Mouse (Mus musculus) spleen, adult 2 months (tissue): ENCODE results near the gene Tmem63b. TPM values are rescaled to one million over a fixed set of nuclear protein-coding genes. Genes with fewer than 3 reads are reported as not detected.

Experiments
- DNase-seq, 2 experiments: peaks; one replicate each; pipeline versions ENCODE4 v3.0.0 to v3.0.0-alpha.2; 2012 to 2021; ENCODE audit warnings: low spot score in 2 of 2, low read depth in 1 of 2
- H3K27ac ChIP-seq: fragments of 200-500 bp; 2 replicates; pipeline ENCODE4 v1.5.1; 2012; ENCODE audit warnings: low read length, inconsistent platforms; ENCODE audit not compliant: insufficient read depth
- H3K27me3 ChIP-seq: fragments of 200-500 bp; 2 replicates; pipeline ENCODE4 v1.6.1; 2012; ENCODE audit warnings: mild to moderate bottlenecking, moderate library complexity, low read length, inconsistent platforms; ENCODE audit not compliant: control insufficient read depth, insufficient read depth
- H3K36me3 ChIP-seq: fragments of 200-500 bp; 2 replicates; pipeline ENCODE4 v1.6.1; 2012; ENCODE audit warnings: mild to moderate bottlenecking, low read length, inconsistent platforms; ENCODE audit not compliant: control insufficient read depth, insufficient read depth
- H3K4me1 ChIP-seq: fragments of 200-500 bp; 2 replicates; pipeline ENCODE4 v1.6.1; 2011; ENCODE audit warnings: inconsistent platforms; ENCODE audit not compliant: control insufficient read depth, insufficient read depth, insufficient read length
- H3K4me3 ChIP-seq: fragments of 200-500 bp; 2 replicates; pipeline ENCODE4 v1.5.1; 2011; ENCODE audit warnings: mild to moderate bottlenecking, inconsistent platforms; ENCODE audit not compliant: insufficient read depth, insufficient read length; ENCODE audit errors: extremely low read depth
- CTCF ChIP-seq: fragments of 200-500 bp; IDR thresholded peaks from 2 replicates; pipeline ENCODE4 v1.5.1; 2011; ENCODE audit warnings: mild to moderate bottlenecking, inconsistent platforms; ENCODE audit not compliant: insufficient read depth, insufficient read length, insufficient replicate concordance; ENCODE audit errors: extremely low read depth
- POLR2A ChIP-seq: fragments of 200-500 bp; IDR thresholded peaks from 2 replicates; pipeline ENCODE4 v1.6.1; 2011; ENCODE audit warnings: low read depth, low read length, inconsistent platforms
- whole genome bisulfite sequencing: fragments of 180-500 bp; shearing (Covaris S2); methylation state at CpG from one replicate; pipeline ENCODE4 v1.1.7; 2018; 5-methylcytosine and 5-hydroxymethylcytosine counted together
- polyA plus RNA-seq: library from polyadenylated mRNA; depleted of rRNA; stranded (reverse); fragments of >200 nt; gene quantifications from 2 replicates; pipeline ENCODE4 v1.2.3, GENCODE M21; 2012

Gene Tmem63b
- polyA plus RNA-seq, 1 experiment: 27.4 TPM

DNA sequence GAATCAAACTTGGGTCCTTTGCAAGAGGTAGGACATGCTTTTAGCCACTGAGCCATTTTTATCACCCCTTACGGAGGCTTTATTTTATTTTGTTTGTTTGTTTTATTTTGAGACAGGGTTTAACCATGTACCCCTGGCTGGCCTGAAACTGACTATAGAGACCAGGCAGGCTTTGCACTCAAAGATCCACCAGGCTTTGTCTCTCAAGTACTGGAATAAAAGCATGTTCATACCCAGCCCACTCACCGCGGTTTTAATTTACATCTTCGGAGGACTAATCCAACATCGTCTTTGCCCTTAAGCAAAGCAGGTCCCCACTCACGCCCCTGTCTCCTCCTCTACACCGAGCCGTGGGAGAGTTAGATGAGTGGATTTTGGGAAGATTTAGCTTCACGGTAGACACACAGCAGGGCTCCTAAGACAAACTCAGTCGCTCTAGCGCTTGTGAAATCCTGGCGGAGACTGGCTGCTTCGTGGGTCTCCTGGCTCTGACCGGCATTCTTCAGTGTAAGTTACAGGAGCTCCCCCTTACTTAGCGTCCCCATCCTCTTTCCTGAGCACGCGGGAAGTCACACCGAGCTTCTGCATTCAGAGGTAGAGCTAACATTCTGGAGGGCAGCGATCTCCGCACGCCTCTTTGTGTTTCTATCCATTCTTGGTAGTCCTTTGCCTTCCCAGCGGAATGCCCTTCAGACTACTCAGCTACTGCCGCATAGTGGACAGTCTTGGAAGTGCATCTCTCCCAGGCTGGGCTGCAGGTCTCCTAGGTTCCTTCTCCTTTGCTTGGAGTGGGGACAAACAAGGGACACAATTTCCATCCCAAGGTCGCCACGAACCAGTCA is 37.2 kb upstream of the Tmem63b start:
- peak in 1 of 2 experiments; percentile 60 for DNase-seq
- 9% methylated on average over 25 of the region's 25 CpGs for WGBS

DNA sequence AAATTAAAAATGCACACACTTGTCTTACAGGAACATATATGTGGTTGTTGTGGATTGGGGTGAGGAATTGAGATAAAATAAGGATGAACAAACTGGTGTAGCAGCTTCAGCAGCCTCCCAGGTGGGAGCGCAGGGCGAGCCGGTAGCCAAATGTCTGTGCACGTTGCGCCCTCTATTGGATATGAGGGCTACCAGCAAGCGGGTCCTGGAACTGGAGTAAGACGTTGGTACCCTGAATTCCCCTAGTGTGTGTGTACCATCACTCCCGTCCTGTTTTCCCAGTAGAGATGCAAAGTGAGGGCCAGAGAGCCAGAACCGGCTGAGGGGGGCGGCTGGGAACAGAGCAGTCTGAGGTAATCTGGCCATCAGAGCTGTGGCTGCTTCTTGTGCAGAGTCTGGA is 31.6 kb upstream of the Tmem63b start:
- no peaks in the 10 kb centered on the region for H3K36me3 ChIP-seq
- H3K27me3 ChIP-seq: no peaks in the 10 kb centered on the region
- TF ChIP-seq CTCF (peak; percentile 77; the same call in 1 of the 2 replicates), POLR2A (no peak)
- 4% methylated on average over 10 of the region's 10 CpGs for WGBS
- H3K4me1 ChIP-seq: no peaks in the 10 kb centered on the region
- no peak overlapping the region for H3K27ac ChIP-seq
- peak; percentile 21 to 67 for DNase-seq
- no peak overlapping the region for H3K4me3 ChIP-seq

More for the DNA sequence above, 37.2 kb upstream of the Tmem63b start:
- H3K4me1 ChIP-seq: no peaks in the 10 kb centered on the region
- H3K36me3 ChIP-seq: no peaks in the 10 kb centered on the region
- peak overlapping the region; percentile 36; the same call in 1 of the 2 replicates for H3K4me3 ChIP-seq
- TF ChIP-seq POLR2A (no peak), CTCF (peak; percentile 69; the same call in 1 of the 2 replicates)
- no peaks in the 10 kb centered on the region for H3K27me3 ChIP-seq
- H3K27ac ChIP-seq: no peak overlapping the region

DNA sequence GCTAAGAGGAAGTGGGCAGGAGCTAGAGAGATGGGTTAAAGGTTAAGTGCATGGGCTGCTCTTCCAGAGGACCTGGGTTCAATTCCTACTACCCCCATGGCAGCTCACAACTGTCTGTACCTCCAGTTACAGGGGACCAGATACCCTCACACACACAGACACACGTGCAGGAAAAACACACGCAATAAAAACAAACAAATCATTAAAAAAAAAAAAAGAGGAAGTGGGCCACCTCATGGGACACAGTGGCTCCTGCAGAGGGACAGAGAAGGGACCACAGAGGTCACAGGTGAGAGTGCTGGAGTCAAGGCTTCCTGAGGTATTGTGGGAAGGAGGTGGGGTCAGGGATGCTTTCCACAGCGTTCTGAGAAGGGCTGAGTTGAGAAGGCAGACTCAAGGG is 24.8 kb upstream of the Tmem63b start:
- TF ChIP-seq CTCF (no peak), POLR2A (no peak)
- no peak overlapping the region for H3K4me3 ChIP-seq

DNA sequence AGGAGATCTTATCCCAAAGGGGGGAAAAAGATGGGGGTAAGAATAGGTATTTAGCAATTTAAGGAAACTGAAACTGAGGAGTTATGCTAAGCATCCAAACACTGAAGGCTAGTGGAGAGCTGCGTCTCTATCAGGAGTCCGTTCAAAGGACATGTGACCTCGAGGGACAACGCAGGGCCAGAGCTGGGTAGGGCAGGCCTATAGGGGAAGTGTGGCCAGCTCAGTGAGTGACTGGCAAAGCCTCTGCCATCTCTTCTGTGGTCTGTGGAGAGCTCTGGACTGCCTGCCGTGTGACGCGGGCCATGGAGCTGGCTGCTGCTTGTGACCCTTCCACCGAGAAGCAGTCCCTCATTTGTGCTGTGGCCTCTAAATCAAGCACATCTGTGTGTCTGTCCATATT is 23.7 kb upstream of the Tmem63b start:
- TF ChIP-seq POLR2A (no peak), CTCF (no peak)
- DNase-seq: no peak
- H3K4me3 ChIP-seq: no peak overlapping the region
- no peaks in the 10 kb centered on the region for H3K36me3 ChIP-seq
- H3K4me1 ChIP-seq: no peaks in the 10 kb centered on the region
- 52% methylated on average over 8 of the region's 8 CpGs for WGBS
- H3K27me3 ChIP-seq: no peaks in the 10 kb centered on the region
- no peak overlapping the region for H3K27ac ChIP-seq

More for the DNA sequence above, 24.8 kb upstream of the Tmem63b start:
- no peaks in the 10 kb centered on the region for H3K27me3 ChIP-seq
- no peak overlapping the region for H3K27ac ChIP-seq
- 12% methylated on average over 3 of the region's 3 CpGs for WGBS
- no peaks in the 10 kb centered on the region for H3K36me3 ChIP-seq
- H3K4me1 ChIP-seq: no peaks in the 10 kb centered on the region
- DNase-seq: no peak

DNA sequence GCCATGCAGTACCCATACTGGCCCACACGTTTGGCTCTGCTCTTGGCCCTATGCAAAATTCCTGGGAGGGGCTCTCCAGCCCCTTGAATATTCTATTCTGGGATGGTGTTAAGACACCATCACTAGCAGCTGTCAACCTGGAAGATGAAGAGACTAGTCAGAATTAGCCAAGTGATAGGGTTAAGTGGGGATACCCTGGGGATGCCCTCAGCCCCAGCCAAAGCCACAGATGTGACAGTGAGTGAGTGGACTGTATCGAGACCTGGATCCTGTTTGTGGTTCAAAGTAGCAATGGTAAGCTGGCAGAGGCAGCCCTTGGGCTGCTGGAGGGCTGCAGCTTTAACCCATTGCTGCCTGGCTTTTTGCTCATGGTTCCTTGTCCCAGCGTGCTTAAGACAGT is 23.1 kb upstream of the Tmem63b start:
- WGBS: 37% methylated on average over 3 of the region's 3 CpGs
- no peak overlapping the region for H3K4me3 ChIP-seq
- TF ChIP-seq CTCF (no peak), POLR2A (no peak)
- no peaks in the 10 kb centered on the region for H3K27me3 ChIP-seq
- no peak for DNase-seq
- no peaks in the 10 kb centered on the region for H3K4me1 ChIP-seq
- no peak overlapping the region for H3K27ac ChIP-seq
- H3K36me3 ChIP-seq: no peaks in the 10 kb centered on the region

DNA sequence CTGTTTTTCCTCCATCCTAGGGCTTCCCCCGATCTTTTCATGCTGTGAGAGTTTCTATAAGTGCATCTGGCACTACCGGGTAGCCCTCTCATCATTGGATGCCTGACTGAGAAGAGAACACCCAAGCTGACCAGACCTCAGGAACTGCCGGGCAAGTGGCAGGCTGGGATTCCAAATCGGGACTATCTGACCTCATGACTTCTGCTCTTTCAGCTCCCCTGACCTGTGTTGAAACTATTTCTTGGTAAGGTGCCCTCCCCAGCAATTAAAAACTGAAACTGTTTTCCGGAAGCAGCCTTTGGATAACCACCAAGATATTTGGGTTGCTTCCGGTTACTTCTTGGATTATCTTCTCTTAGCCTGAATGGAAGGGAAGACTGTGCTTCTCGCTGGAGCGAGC is 21.5 kb upstream of the Tmem63b start:
- no peak for DNase-seq
- TF ChIP-seq POLR2A (no peak), CTCF (no peak)
- Histone ChIP-seq H3K36me3 (no peaks in the 10 kb centered on the region), H3K4me3 (no peak overlapping the region), H3K4me1 (no peaks in the 10 kb centered on the region), H3K27me3 (no peaks in the 10 kb centered on the region), H3K27ac (no peak overlapping the region)
- WGBS: 80% methylated on average over 8 of the region's 8 CpGs

DNA sequence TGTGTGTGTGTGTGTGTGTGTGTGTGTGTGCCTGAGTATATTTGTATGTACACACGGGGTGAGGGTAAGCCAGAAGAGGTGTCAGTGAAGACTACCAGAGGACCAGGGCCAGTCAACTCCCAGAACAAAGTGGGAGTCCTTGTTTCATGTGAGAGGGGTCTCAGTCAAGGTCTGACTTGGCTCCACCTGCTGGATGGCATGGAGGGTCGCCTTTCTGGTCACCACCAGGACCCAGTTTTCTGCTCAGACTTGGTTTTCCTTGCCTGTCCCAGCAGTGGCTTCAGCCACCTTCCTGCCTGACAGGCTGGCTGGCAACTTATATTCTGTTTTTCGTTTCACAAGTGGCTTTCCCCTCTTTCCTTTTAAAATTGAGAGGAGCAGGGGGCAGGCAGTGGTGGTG is 20.7 kb upstream of the Tmem63b start:
- 42% methylated on average over 3 of the region's 3 CpGs for WGBS
- no peak for DNase-seq
- Histone ChIP-seq H3K4me3 (no peak overlapping the region), H3K27me3 (no peaks in the 10 kb centered on the region), H3K4me1 (no peaks in the 10 kb centered on the region), H3K36me3 (no peaks in the 10 kb centered on the region), H3K27ac (no peak overlapping the region)
- TF ChIP-seq POLR2A (no peak), CTCF (no peak)
